Mouse (Mus musculus) lung, embryonic 14.5 days (tissue): ENCODE results near the gene Atp11a. TPM values are rescaled to one million over a fixed set of nuclear protein-coding genes. Genes with fewer than 3 reads are reported as not detected.

Experiments
- ATAC-seq: fragments of 200-750 bp; cut with Nextera tagmentation; 2 replicates; pipeline ENCODE4 v1.8.0; 2017; ENCODE audit warnings: mild to moderate bottlenecking, moderate TSS enrichment, moderate library complexity; ENCODE audit not compliant: insufficient read depth
- DNase-seq: peaks from one replicate; pipeline ENCODE4 v3.0.0-alpha.2; 2015
- H3K27ac ChIP-seq: fragments of 300-500 bp; sonication (generic); 2 replicates; pipeline ENCODE4 v1.5.1; 2014; ENCODE audit warnings: low read depth, mild to moderate bottlenecking, moderate library complexity
- H3K27me3 ChIP-seq: fragments of 300-500 bp; sonication (generic); 2 replicates; pipeline ENCODE4 v1.6.1; 2014; ENCODE audit warnings: low read length, control low read depth; ENCODE audit not compliant: insufficient read depth
- H3K36me3 ChIP-seq: fragments of 300-500 bp; sonication (generic); 2 replicates; pipeline ENCODE4 v1.6.1; 2014; ENCODE audit warnings: control low read depth; ENCODE audit not compliant: insufficient read depth
- H3K4me1 ChIP-seq: fragments of 300-500 bp; sonication (generic); 2 replicates; pipeline ENCODE4 v1.6.1; 2014; ENCODE audit warnings: antibody characterized with exemption, control low read depth; ENCODE audit not compliant: insufficient read depth
- H3K4me2 ChIP-seq: fragments of 300-500 bp; sonication (generic); 2 replicates; pipeline ENCODE4 v1.6.1; 2014; ENCODE audit warnings: mild to moderate bottlenecking
- H3K4me3 ChIP-seq: fragments of 300-500 bp; sonication (generic); 2 replicates; pipeline ENCODE4 v1.5.1; 2014; ENCODE audit warnings: low read depth, low read length
- H3K9ac ChIP-seq: fragments of 300-500 bp; sonication (generic); 2 replicates; pipeline ENCODE4 v1.6.1; 2014
- H3K9me3 ChIP-seq: fragments of 300-500 bp; sonication (generic); 2 replicates; pipeline ENCODE4 v1.6.1; 2016; ENCODE audit warnings: low read depth, low read length, control low read depth
- CTCF ChIP-seq: IDR thresholded peaks from 2 replicates; pipeline ENCODE4 v1.5.1; 2016; ENCODE audit warnings: antibody characterized with exemption, low read depth
- WGBS: fragments of 180-500 bp; shearing (Covaris S2); extraction: QIAGEN DNeasy Blood & Tissue Kit; methylation state at CpG from one replicate; pipeline ENCODE4 v1.1.7; 2014; 5-methylcytosine and 5-hydroxymethylcytosine counted together
- polyA plus RNA-seq: library from polyadenylated mRNA; unstranded; fragments of >200 nt; fragmentation: Nextera tagmentation; extraction: Ambion mirVana; gene quantifications from 2 replicates; pipeline ENCODE4 v1.2.1, GENCODE M21; 2014

Atp11a gene
- polyA plus RNA-seq, 1 experiment from 2014 or later: 26.7 TPM

GRCm38 (mm10) chr8:12883051-12884004 is 126.5 kb downstream of the Atp11a start:
- H3K4me3 ChIP-seq: no peak overlapping the region
- no peaks in the 10 kb centered on the region for H3K36me3 ChIP-seq
- H3K9me3 ChIP-seq: no peaks in the 10 kb centered on the region
- DNase-seq: no peak
- H3K4me1 ChIP-seq: peaks cover 6% of the 10 kb centered on the region; the same call in 1 of the 2 replicates
- H3K27me3 ChIP-seq: no peaks in the 10 kb centered on the region
- 0 out of 2 replicates have a peak overlapping the region, but pooled peaks have one; percentile 11 for H3K4me2 ChIP-seq
- no peak overlapping the region for H3K27ac ChIP-seq
- ATAC-seq: peak; percentile 42; the same call in 1 of the 2 replicates
- TF ChIP-seq CTCF: no peak
- no peak overlapping the region for H3K9ac ChIP-seq
- WGBS: 32% methylated on average over 21 of the region's 21 CpGs

- WGBS: 83% methylated on average over 16 of the region's 16 CpGs
- no peak for ATAC-seq
- no peak overlapping the region for H3K9ac ChIP-seq
- no peaks in the 10 kb centered on the region for H3K9me3 ChIP-seq
- no peaks in the 10 kb centered on the region for H3K36me3 ChIP-seq
- H3K27me3 ChIP-seq: no peaks in the 10 kb centered on the region
- TF ChIP-seq CTCF: no peak
- H3K4me3 ChIP-seq: no peak overlapping the region
- peaks cover 5% of the 10 kb centered on the region; the same call in 1 of the 2 replicates for H3K4me1 ChIP-seq
- H3K4me2 ChIP-seq: no peak overlapping the region
- H3K27ac ChIP-seq: no peak overlapping the region
- DNase-seq: no peak
Observed at GRCm38 (mm10) chr8:12887772-12888435, 131.1 kb downstream of the Atp11a start.

- 84% methylated on average over 11 of the region's 11 CpGs for WGBS
- no peaks in the 10 kb centered on the region for H3K27me3 ChIP-seq
- no peaks in the 10 kb centered on the region for H3K4me1 ChIP-seq
- no peaks in the 10 kb centered on the region for H3K36me3 ChIP-seq
- TF ChIP-seq CTCF: no peak
- H3K4me3 ChIP-seq: no peak overlapping the region
- H3K27ac ChIP-seq: no peak overlapping the region
- DNase-seq (no peak), ATAC-seq (no peak)
- H3K9ac ChIP-seq: no peak overlapping the region
- H3K4me2 ChIP-seq: no peak overlapping the region
- H3K9me3 ChIP-seq: no peaks in the 10 kb centered on the region
Observed at GRCm38 (mm10) chr8:12889046-12889598, 132.3 kb downstream of the Atp11a start.

- TF ChIP-seq CTCF: no peak
- Histone ChIP-seq H3K4me3 (no peak overlapping the region), H3K4me1 (peaks cover 5% of the 10 kb centered on the region; the same call in 1 of the 2 replicates), H3K27me3 (no peaks in the 10 kb centered on the region), H3K36me3 (no peaks in the 10 kb centered on the region), H3K4me2 (no peak overlapping the region), H3K27ac (no peak overlapping the region), H3K9me3 (no peaks in the 10 kb centered on the region), H3K9ac (no peak overlapping the region)
- ATAC-seq (no peak), DNase-seq (no peak)
- 67% methylated on average over 5 of the region's 5 CpGs for WGBS
Observed at GRCm38 (mm10) chr8:12892882-12893446, 136.2 kb downstream of the Atp11a start.

- DNase-seq: no peak
- no peak overlapping the region for H3K9ac ChIP-seq
- H3K36me3 ChIP-seq: no peaks in the 10 kb centered on the region
- peaks cover 5% of the 10 kb centered on the region; the same call in 1 of the 2 replicates for H3K4me1 ChIP-seq
- TF ChIP-seq CTCF: no peak
- H3K9me3 ChIP-seq: no peaks in the 10 kb centered on the region
- no peak for ATAC-seq
- 80% methylated on average over 12 of the region's 12 CpGs for WGBS
- no peak overlapping the region for H3K4me2 ChIP-seq
- H3K4me3 ChIP-seq: no peak overlapping the region
- no peak overlapping the region for H3K27ac ChIP-seq
- no peaks in the 10 kb centered on the region for H3K27me3 ChIP-seq
Observed at GRCm38 (mm10) chr8:12893797-12894578, 137.2 kb downstream of the Atp11a start.

- Histone ChIP-seq H3K36me3 (no peaks in the 10 kb centered on the region), H3K4me3 (no peak overlapping the region), H3K27ac (no peak overlapping the region), H3K4me2 (no peak overlapping the region), H3K9me3 (no peaks in the 10 kb centered on the region), H3K27me3 (no peaks in the 10 kb centered on the region), H3K4me1 (peaks cover 5% of the 10 kb centered on the region; the same call in 1 of the 2 replicates), H3K9ac (no peak overlapping the region)
- DNase-seq (no peak), ATAC-seq (no peak)
- 79% methylated on average over 11 of the region's 11 CpGs for WGBS
- TF ChIP-seq CTCF: no peak
Observed at GRCm38 (mm10) chr8:12894783-12895534, 138.1 kb downstream of the Atp11a start.
